Mouse (Mus musculus): ENCODE data around the gene Ccdc88b.

DNA sequence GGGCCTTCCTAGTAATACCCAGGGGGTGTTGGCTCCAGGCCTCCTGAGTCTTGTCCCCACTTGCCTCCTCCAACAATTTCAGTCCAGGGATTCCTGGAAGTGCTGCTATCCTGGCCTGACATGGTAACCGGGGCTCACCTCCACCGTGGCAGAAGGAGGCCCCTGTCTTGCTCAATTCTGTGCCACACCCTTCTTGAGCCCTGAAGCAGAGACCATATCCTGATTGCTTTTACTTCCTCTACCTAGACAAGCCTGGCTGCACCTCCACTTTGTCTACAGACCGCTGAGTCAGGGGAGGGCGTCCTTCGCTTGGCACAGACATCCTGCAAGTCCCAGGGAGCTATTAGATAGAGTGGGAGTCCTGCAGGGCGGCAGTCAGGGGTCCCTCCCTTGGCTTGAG, 2.7 kb upstream of the Ccdc88b start:
- TF ChIP-seq GATA1 (IDR thresholded peaks at IDR 0.05; ENCODE audit: borderline replicate concordance, low read length) = no peak
- no peak for TF ChIP-seq FLI1 (IDR thresholded peaks at IDR 0.05; ENCODE audit: low read length)
